8 mouse cellular contexts compared by ENCODE assay signal in the genomic region with DNA sequence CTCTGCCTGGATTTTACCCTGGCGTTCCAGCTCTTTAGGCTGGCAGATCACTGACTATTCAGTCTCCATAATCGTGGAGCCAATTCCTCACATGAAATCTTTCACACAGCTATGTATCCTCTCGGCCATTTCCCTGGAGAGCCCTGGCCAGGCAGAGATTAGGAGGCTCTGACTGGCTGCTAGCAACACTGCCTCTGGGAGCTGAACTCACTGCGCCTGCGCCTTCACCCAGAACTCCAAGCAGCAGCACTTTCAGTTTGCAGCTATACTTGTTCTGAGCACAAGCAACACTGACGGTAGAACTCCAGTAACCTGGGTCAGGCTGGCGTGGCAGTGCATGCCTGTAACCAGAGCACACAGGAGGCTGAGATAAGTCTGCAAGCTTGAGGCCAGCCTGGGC. TPM values are rescaled to one million over a fixed set of nuclear protein-coding genes. Genes with fewer than 3 reads are reported as not detected.
DNase-seq lines count a peak whose midpoint lies in the region; ATAC-seq lines count a peak whose summit lies in the region.

No protein-coding gene starts in this region.

- no peaks in the 10 kb centered on the region for H3K9me3 ChIP-seq in heart, embryonic 11.5 days (replicated peaks; ENCODE audit: control insufficient read depth, low read length)
- H3K9me3 ChIP-seq in limb, embryonic 12.5 days, result no peaks in the 10 kb centered on the region

- peak overlapping the region; percentile 51 for H3K4me2 ChIP-seq in heart, embryonic 11.5 days
- H3K4me2 ChIP-seq in limb, embryonic 12.5 days, result no peak overlapping the region

- H3K27me3 ChIP-seq in heart, embryonic 11.5 days (ENCODE audit: control insufficient read depth, insufficient read depth, low read length), result no peaks in the 10 kb centered on the region
- no peaks in the 10 kb centered on the region for H3K27me3 ChIP-seq in limb, embryonic 12.5 days

- WGBS in heart, embryonic 11.5 days (ENCODE audit: insufficient replicate concordance), result 47% methylated on average over 7 of the region's 7 CpGs
- 75% methylated on average over 7 of the region's 7 CpGs for WGBS in limb, embryonic 12.5 days

- no peak for ATAC-seq in heart, embryonic 11.5 days (replicated peaks; ENCODE audit: insufficient number of reproducible peaks, low FRiP score, low TSS enrichment)
- ATAC-seq in limb, embryonic 12.5 days (ENCODE audit: insufficient number of reproducible peaks, insufficient read depth, low FRiP score, low TSS enrichment, low read depth), result no peak

- no peaks in the 10 kb centered on the region for H3K36me3 ChIP-seq in heart, embryonic 11.5 days (ENCODE audit: control insufficient read depth, insufficient read depth, low read length)
- H3K36me3 ChIP-seq in limb, embryonic 12.5 days, result no peaks in the 10 kb centered on the region

- peaks cover 43% of the 10 kb centered on the region for H3K4me1 ChIP-seq in heart, embryonic 11.5 days (ENCODE audit: control insufficient read depth, insufficient read depth, low read length)
- H3K4me1 ChIP-seq in limb, embryonic 12.5 days (replicated peaks), result peaks cover 35% of the 10 kb centered on the region

- H3K9ac ChIP-seq in heart, embryonic 11.5 days (ENCODE audit: low read depth, low read length), result peak overlapping the region; percentile 52; the same call in 1 of the 2 replicates
- H3K9ac ChIP-seq in limb, embryonic 12.5 days (replicated peaks), result no peak overlapping the region

- H3K27ac ChIP-seq in heart, embryonic 11.5 days (ENCODE audit: low read depth, low read length), result peak overlapping the region; percentile 66
- H3K27ac ChIP-seq in limb, embryonic 12.5 days, result peak overlapping the region; percentile 82

- peak; percentile 58 to 78 for DNase-seq in adrenal gland, adult (ENCODE audit: inconsistent age in 2 of 2, low spot score in 1 of 2)
- no peak for DNase-seq in adrenal gland, postnatal 4 days (ENCODE audit: low spot score in 2 of 2)
- peak; percentile 58 for DNase-seq in adrenal gland, postnatal 25 days
- no peak for DNase-seq in layer of hippocampus, adult 11-12 months (ENCODE audit: low spot score)
- no peak for DNase-seq in cerebellum, adult 18-20 months
- DNase-seq in frontal cortex, postnatal 36 days (ENCODE audit: low spot score in 2 of 2), result no peak

- H3K4me3 ChIP-seq in heart, embryonic 11.5 days (ENCODE audit: low read depth, low read length), result no peak overlapping the region
- no peak overlapping the region for H3K4me3 ChIP-seq in limb, embryonic 12.5 days (replicated peaks)

RNA-seq across cellular contexts. Expression of gene Gna12, which starts 32.1 kb away (rescaled TPM):
- 100 to 1,000 TPM; 134 TPM for total RNA-seq in adrenal gland, postnatal 4 days (2021)
- total RNA-seq in adrenal gland, postnatal 25 days (2021), result 129 and 166 TPM in 2 replicates
- polyA plus RNA-seq in heart, embryonic 11.5 days (2014; fragmentation: Nextera tagmentation; extraction: Ambion mirVana), result 33.1 and 34.0 TPM in 2 replicates
- 18.5 and 49.7 TPM in 2 replicates for polyA plus RNA-seq in limb, embryonic 12.5 days (2016; fragmentation: Nextera tagmentation; extraction: Ambion mirVana)

Comparison
In these comparisons a context has a peak if more than half of its experiments do, and no peak if none do; other contexts are left out.
1. DNase-seq: peak in adrenal gland, adult (2 of 2) and adrenal gland, postnatal 25 days (single experiment); none in adrenal gland, postnatal 4 days (0 of 2), layer of hippocampus, adult 11-12 months (single experiment), cerebellum, adult 18-20 months (0 of 2) and frontal cortex, postnatal 36 days (0 of 2).